Mouse (Mus musculus) E14TG2a.4 (cell line): Measurements from ENCODE around the gene Tbc1d22a.
"Not testable (repeated sequence)": the region's sequence is repeated elsewhere in the genome, so short reads cannot be mapped to it uniquely, and the experiment has no call there.

Source experiments
- CTCF ChIP-seq: conservative IDR thresholded peaks from 2 replicates; pipeline ENCODE4 v1.5.1; 2014; ENCODE audit warnings: low read length
- POU5F1 ChIP-seq: IDR thresholded peaks from 2 replicates; pipeline ENCODE4 v1.6.1; 2014; ENCODE audit warnings: low read length, borderline replicate concordance

DNA sequence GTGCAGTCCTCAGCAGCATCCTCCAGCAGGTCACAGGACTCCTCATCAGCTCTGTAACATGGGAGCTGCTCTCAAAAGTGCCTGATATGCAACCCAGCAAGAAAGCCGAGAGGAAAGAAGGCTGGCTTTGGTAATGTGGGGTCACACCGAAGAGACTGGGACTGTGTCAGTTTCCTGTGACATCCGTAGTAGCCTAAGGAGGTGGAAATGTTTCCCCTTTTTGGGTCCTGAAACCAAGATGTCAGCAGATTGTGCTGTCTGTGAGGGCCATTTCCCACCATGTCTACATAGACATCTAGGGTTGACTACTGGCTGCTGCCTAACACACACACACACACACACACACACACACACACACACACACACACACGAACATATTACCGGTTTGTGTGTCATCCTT, 2.1 kb upstream of the Tbc1d22a start:
- TF ChIP-seq CTCF, POU5F1: not testable (repeated sequence)
